Mouse (Mus musculus) bone marrow macrophage, adult 2 months (primary cell): ENCODE data around the gene Glipr1l3. TPM values are rescaled to one million over a fixed set of nuclear protein-coding genes. Genes with fewer than 3 reads are reported as not detected.
A peak's percentile ranks its signal among the peaks of the same experiment; 100 is the strongest.
"Not testable (repeated sequence)": the region's sequence is repeated elsewhere in the genome, so short reads cannot be mapped to it uniquely, and the experiment has no call there.

Experiments
- H3K27ac ChIP-seq: 2 replicates; pipeline ENCODE4 v1.5.1; 2012; ENCODE audit warnings: low read depth, low read length; ENCODE audit not compliant: insufficient read depth
- H3K4me1 ChIP-seq: 2 replicates; pipeline ENCODE4 v1.6.1; 2012; ENCODE audit warnings: low read length; ENCODE audit not compliant: control insufficient read depth, insufficient read depth
- H3K4me3 ChIP-seq: 2 replicates; pipeline ENCODE4 v1.5.1; 2012; ENCODE audit warnings: mild to moderate bottlenecking, low read length, moderate library complexity; ENCODE audit not compliant: insufficient read depth
- CTCF ChIP-seq: IDR thresholded peaks from 2 replicates; pipeline ENCODE4 v1.5.1; 2012; ENCODE audit warnings: low read depth, mild to moderate bottlenecking, low read length, moderate library complexity
- POLR2A ChIP-seq: IDR thresholded peaks from 2 replicates; pipeline ENCODE4 v1.6.1; 2012; ENCODE audit warnings: mild to moderate bottlenecking, low read depth, low read length, borderline replicate concordance
- polyA plus RNA-seq: library from polyadenylated mRNA; stranded (reverse); fragments of >200 nt; gene quantifications from 2 replicates; pipeline ENCODE4 v1.2.4, GENCODE M21; 2012; ENCODE audit not compliant: missing spikeins, insufficient read depth, insufficient read length

The Glipr1l3 gene
- not detected in 2 replicates for polyA plus RNA-seq

- not testable (repeated sequence) for H3K4me3 ChIP-seq
- TF ChIP-seq CTCF = peak; percentile 54
Measured at GRCm38 (mm10) chr10:112159882-112160560, at the start of gene Glipr1l3. Gene Glipr1l3, minus strand, starts transcription at chr10:112160327.

GRCm38 (mm10) chr10:112203463-112203862, 43.3 kb upstream of the Glipr1l3 start:
- TF ChIP-seq POLR2A = no peak
- no peak for TF ChIP-seq CTCF
- Histone ChIP-seq H3K4me3 (no peak overlapping the region), H3K4me1 (no peaks in the 10 kb centered on the region), H3K27ac (no peak overlapping the region)

More at GRCm38 (mm10) chr10:112159882-112160560, at the start of gene Glipr1l3:
- H3K27ac ChIP-seq, H3K4me1 ChIP-seq: not testable (repeated sequence)

- H3K4me3 ChIP-seq, H3K4me1 ChIP-seq, H3K27ac ChIP-seq: not testable (repeated sequence)
Measured at GRCm38 (mm10) chr10:112193919-112194318, 33.8 kb upstream of the Glipr1l3 start.

- not testable (repeated sequence) for H3K4me3 ChIP-seq, H3K4me1 ChIP-seq, H3K27ac ChIP-seq
Measured at GRCm38 (mm10) chr10:112177027-112177426, 16.9 kb upstream of the Glipr1l3 start.

GRCm38 (mm10) chr10:112163168-112163766, 3.1 kb upstream of the Glipr1l3 start, which contains the start of gene Caps2:
Gene Caps2, plus strand, starts transcription at chr10:112163621.
- Histone ChIP-seq H3K4me1 (0 out of 2 replicates have a peak, but pooled peaks cover 5% of the 10 kb centered on the region), H3K27ac (no peak within 1 kb of the TSS), H3K4me3 (no peak within 1 kb of the TSS)
- TF ChIP-seq POLR2A = no peak
- no peak for TF ChIP-seq CTCF

GRCm38 (mm10) chr10:112139834-112140233, 20.3 kb downstream of the Glipr1l3 start:
- H3K27ac ChIP-seq = no peak overlapping the region
- no peak overlapping the region for H3K4me3 ChIP-seq
- TF ChIP-seq POLR2A (no peak), CTCF (no peak)
- peaks cover 5% of the 10 kb centered on the region for H3K4me1 ChIP-seq

- Histone ChIP-seq H3K4me3 (peak overlapping the region; percentile 40), H3K27ac (no peak overlapping the region)
- TF ChIP-seq CTCF = no peak
- TF ChIP-seq POLR2A = no peak
Measured at GRCm38 (mm10) chr10:112138871-112139430, 21.2 kb downstream of the Glipr1l3 start.

GRCm38 (mm10) chr10:112138050-112138870, 21.9 kb downstream of the Glipr1l3 start:
- H3K4me3 ChIP-seq = peak overlapping the region; percentile 40
- TF ChIP-seq POLR2A = no peak
- TF ChIP-seq CTCF = no peak
- peaks cover 5% of the 10 kb centered on the region for H3K4me1 ChIP-seq
- no peak overlapping the region for H3K27ac ChIP-seq

More at GRCm38 (mm10) chr10:112138871-112139430, 21.2 kb downstream of the Glipr1l3 start:
- peaks cover 5% of the 10 kb centered on the region for H3K4me1 ChIP-seq

- no peak overlapping the region for H3K4me3 ChIP-seq
- no peak overlapping the region for H3K27ac ChIP-seq
- H3K4me1 ChIP-seq = no peaks in the 10 kb centered on the region
- TF ChIP-seq CTCF = no peak
- no peak for TF ChIP-seq POLR2A
Measured at GRCm38 (mm10) chr10:112132194-112132593, 27.9 kb downstream of the Glipr1l3 start.

- not testable (repeated sequence) for H3K4me1 ChIP-seq, H3K27ac ChIP-seq, H3K4me3 ChIP-seq
Measured at GRCm38 (mm10) chr10:112127682-112128230, 32.4 kb downstream of the Glipr1l3 start.

GRCm38 (mm10) chr10:112125090-112125489, 35.0 kb downstream of the Glipr1l3 start:
- H3K27ac ChIP-seq, H3K4me1 ChIP-seq: not testable (repeated sequence)

More at GRCm38 (mm10) chr10:112125090-112125489, 35.0 kb downstream of the Glipr1l3 start:
- not testable (repeated sequence) for H3K4me3 ChIP-seq
